ENCODE assay signal across 14 mouse cellular contexts in the genomic region with DNA sequence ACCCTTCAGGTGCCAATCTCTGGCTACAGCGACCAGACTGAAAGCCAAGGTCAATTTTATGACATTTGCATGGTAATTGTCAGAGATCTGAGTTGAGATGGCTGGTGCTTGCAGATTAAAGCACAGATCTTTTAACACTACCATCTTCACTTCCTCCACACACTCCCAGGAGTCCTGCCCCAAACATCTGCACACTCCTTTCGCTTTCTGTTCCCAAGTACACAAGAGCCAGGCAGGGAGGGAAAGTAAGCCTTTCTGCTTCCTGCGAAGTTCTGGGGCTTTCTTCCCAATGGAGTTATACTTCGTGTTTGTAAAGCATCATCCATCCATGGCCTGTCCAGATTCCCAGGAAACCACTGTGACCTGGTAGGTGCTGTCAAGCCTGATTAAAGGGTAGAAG. TPM values are rescaled to one million over a fixed set of nuclear protein-coding genes. Genes with fewer than 3 reads are reported as not detected.
DNase-seq lines count a peak whose midpoint lies in the region; ATAC-seq and TF ChIP-seq lines count a peak whose summit lies in the region.
"Had no signal": no experiment of that assay in that cellular context is flagged by ENCODE, and none has a peak within 500 bp of the region (broad histone marks: within the 10 kb centered on the region; RNA-seq: fewer than 3 reads in every experiment).

No protein-coding gene starts in this region.

- no peak overlapping the region for H3K4me3 ChIP-seq in heart, embryonic 12.5 days
- no peak overlapping the region for H3K4me3 ChIP-seq in testis, adult 2 months (ENCODE audit: control insufficient read depth, low read depth, low read length)
- H3K4me3 ChIP-seq: heart, embryonic 15.5 days; liver, embryonic 15.5 days; neural tube, embryonic 15.5 days; stomach, embryonic 15.5 days had no signal

- TF ChIP-seq POLR2A in testis, adult 2 months (IDR thresholded peaks at IDR 0.05; ENCODE audit: control insufficient read depth, low read depth, low read length): no peak

- H3K9me3 ChIP-seq in heart, embryonic 12.5 days (replicated peaks): no peaks in the 10 kb centered on the region
- H3K9me3 ChIP-seq: G1E; heart, embryonic 15.5 days; liver, embryonic 15.5 days; neural tube, embryonic 15.5 days; stomach, embryonic 15.5 days had no signal

- no peak overlapping the region for H3K27ac ChIP-seq in heart, embryonic 12.5 days (ENCODE audit: poor library complexity, severe bottlenecking)
- peak overlapping the region; percentile 34; the same call in 1 of the 2 replicates for H3K27ac ChIP-seq in testis, adult 2 months (ENCODE audit: control insufficient read depth, insufficient read depth, low read depth, low read length)
- H3K27ac ChIP-seq: heart, embryonic 15.5 days; liver, embryonic 15.5 days; neural tube, embryonic 15.5 days; stomach, embryonic 15.5 days had no signal

- H3K4me2 ChIP-seq in heart, embryonic 12.5 days: no peak overlapping the region
- H3K4me2 ChIP-seq: heart, embryonic 15.5 days; liver, embryonic 15.5 days; neural tube, embryonic 15.5 days; stomach, embryonic 15.5 days had no signal

- WGBS in heart, embryonic 12.5 days: 71% methylated on average over 4 of the region's 4 CpGs

- TF ChIP-seq CTCF in testis, adult 2 months (IDR thresholded peaks at IDR 0.05; ENCODE audit: control insufficient read depth, insufficient read depth, insufficient replicate concordance, low read depth, low read length): no peak

- DNase-seq in heart, adult 9 months (ENCODE audit: low spot score in 2 of 2): peak; percentile 67 to 77
- no peak for DNase-seq in testis, postnatal 14 days (ENCODE audit: low spot score)
- DNase-seq in lung, postnatal 10 days: peak; percentile 28
- DNase-seq in gastrocnemius, adult 18-20 months (ENCODE audit: low spot score): no peak
- no peak for DNase-seq in gastrocnemius, postnatal 36 days
- DNase-seq in right cerebral cortex, postnatal 36 days (ENCODE audit: low spot score in 2 of 2): no peak
- DNase-seq: adrenal gland, adult 8-10 months had no signal

- H3K27me3 ChIP-seq in heart, embryonic 12.5 days (replicated peaks): no peaks in the 10 kb centered on the region
- H3K27me3 ChIP-seq in testis, adult 2 months (ENCODE audit: control insufficient read depth, insufficient read depth, low read length): no peaks in the 10 kb centered on the region
- H3K27me3 ChIP-seq: heart, embryonic 15.5 days; liver, embryonic 15.5 days; neural tube, embryonic 15.5 days; stomach, embryonic 15.5 days had no signal

- intact Hi-C loops in gastrocnemius, postnatal 36 days (cut with DNase I): no loop called here

- peaks cover 5% of the 10 kb centered on the region for H3K4me1 ChIP-seq in heart, embryonic 12.5 days (replicated peaks)
- peaks cover 4% of the 10 kb centered on the region for H3K4me1 ChIP-seq in testis, adult 2 months (ENCODE audit: control insufficient read depth, insufficient read depth, low read length)
- H3K4me1 ChIP-seq: liver, embryonic 15.5 days; neural tube, embryonic 15.5 days; stomach, embryonic 15.5 days had no signal

- no peak for ATAC-seq in heart, embryonic 12.5 days (ENCODE audit: insufficient number of reproducible peaks, low FRiP score)

- H3K9ac ChIP-seq in heart, embryonic 12.5 days: no peak overlapping the region
- H3K9ac ChIP-seq: heart, embryonic 15.5 days; liver, embryonic 15.5 days; neural tube, embryonic 15.5 days; stomach, embryonic 15.5 days had no signal

- H3K36me3 ChIP-seq in heart, embryonic 12.5 days: no peaks in the 10 kb centered on the region
- no peaks in the 10 kb centered on the region for H3K36me3 ChIP-seq in testis, adult 2 months (ENCODE audit: control insufficient read depth, insufficient read depth, low read length)
- H3K36me3 ChIP-seq: G1E; heart, embryonic 15.5 days; liver, embryonic 15.5 days; neural tube, embryonic 15.5 days; stomach, embryonic 15.5 days had no signal

RNA-seq across cellular contexts. Expression of gene Adcy9, which starts 38.8 kb away (rescaled TPM):
- polyA plus RNA-seq in heart, embryonic 12.5 days (2016; fragmentation: Nextera tagmentation; extraction: Ambion mirVana): 0.88 and 1.4 TPM in 2 replicates
- polyA plus RNA-seq in testis, adult 2 months (2012; rRNA removed): 3.3 and 3.4 TPM in 2 replicates
- 10 to 100 TPM; 33.7 to 36.2 TPM for total RNA-seq in gastrocnemius, adult 18-20 months (2021)
- 10 to 100 TPM; 26.3 to 30.6 TPM for total RNA-seq in gastrocnemius, postnatal 36 days (2021)

Comparison
In these comparisons a context has a peak if more than half of its experiments do, and no peak if none do; other contexts are left out.
1. DNase-seq: peak in heart, adult 9 months (2 of 2) and lung, postnatal 10 days (single experiment); none in testis, postnatal 14 days (single experiment), gastrocnemius, adult 18-20 months (single experiment), gastrocnemius, postnatal 36 days (0 of 2) and right cerebral cortex, postnatal 36 days (0 of 2).